Mouse (Mus musculus) heart, adult 2 months (tissue): Measurements from ENCODE around the gene Vstm2l.

ENCODE experiments used
- CTCF ChIP-seq: fragments of 200-600 bp; IDR thresholded peaks from 2 replicates; pipeline ENCODE4 v1.8.1; 2022; ENCODE audit warnings: antibody characterized with exemption, mild to moderate bottlenecking, moderate library complexity
- EP300 ChIP-seq: fragments of 200-500 bp; IDR thresholded peaks from 2 replicates; pipeline ENCODE4 v1.6.1; 2011; ENCODE audit warnings: low read depth, low read length, control low read depth; ENCODE audit not compliant: insufficient read depth
- POLR2A ChIP-seq: fragments of 200-500 bp; IDR thresholded peaks from 2 replicates; pipeline ENCODE4 v1.6.1; 2011; ENCODE audit warnings: mild to moderate bottlenecking, low read depth, low read length, control low read depth; ENCODE audit not compliant: insufficient read depth

DNA sequence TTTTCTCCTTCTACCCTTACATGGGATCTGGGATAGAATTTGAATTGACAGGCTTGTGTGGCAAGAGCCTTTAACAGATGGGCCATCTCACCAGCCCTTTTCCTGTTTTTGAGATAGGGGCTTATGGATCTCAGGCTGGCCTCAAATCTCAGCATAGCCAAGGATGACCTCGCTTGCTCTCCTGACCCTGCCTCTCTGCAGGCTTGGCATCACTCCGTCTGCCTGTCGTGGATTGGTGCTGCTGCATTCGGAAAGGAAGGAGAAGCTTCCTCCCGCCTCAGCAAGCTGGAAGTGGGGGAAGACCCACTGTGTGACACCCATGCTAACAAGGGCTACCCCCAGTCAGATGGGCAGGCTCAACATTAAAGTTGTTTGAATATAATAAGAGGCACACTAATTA, 64.8 kb downstream of the Vstm2l start:
- no peak for TF ChIP-seq CTCF
- no peak for TF ChIP-seq POLR2A
- no peak for TF ChIP-seq EP300
